Mouse (Mus musculus) kidney, adult 2 months (tissue): ENCODE measurements at regions not wholly inside any gene's neighbourhood (a gene's known extent, or its start where the extent isn't known, plus 50 kb on each side); places are given as distances from the start of the nearest gene placed in this dataset.

ENCODE experiments used
- CTCF ChIP-seq: fragments of 200-500 bp; conservative IDR thresholded peaks from 2 replicates; pipeline ENCODE4 v1.5.1; 2011; ENCODE audit warnings: low read depth, mild to moderate bottlenecking, control low read depth, low read length, moderate library complexity, mixed read lengths; ENCODE audit not compliant: insufficient read depth, insufficient read length
- POLR2A ChIP-seq: fragments of 200-500 bp; IDR thresholded peaks from one replicate; pipeline ENCODE4 v1.6.1; 2011; ENCODE audit warnings: low read depth, low read length, control low read depth

DNA sequence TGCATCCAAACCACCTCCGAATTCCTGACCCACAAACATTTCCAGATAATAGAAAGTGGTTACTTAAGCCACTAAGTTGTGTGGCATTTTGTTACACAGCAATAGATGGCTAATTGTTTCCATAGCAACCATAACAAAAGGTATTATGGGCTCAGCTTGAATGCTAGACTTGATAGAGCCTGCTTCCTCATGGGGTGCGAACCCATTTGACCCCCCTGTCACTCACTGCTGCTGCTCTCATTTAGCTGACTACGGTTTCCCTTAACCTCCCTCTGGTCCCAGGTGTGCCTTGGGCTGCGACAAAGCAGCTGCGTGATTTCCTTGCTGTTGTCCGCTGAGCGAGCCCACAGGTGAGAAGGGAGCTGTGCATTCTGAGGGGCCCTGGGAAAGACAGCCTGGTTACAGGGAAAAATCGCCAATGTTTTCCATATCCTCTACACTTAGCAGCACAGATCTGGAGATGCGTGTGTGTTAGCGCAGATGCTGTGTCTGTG lies 76.8 kb downstream of the Crygs start:
- TF ChIP-seq POLR2A: no peak
- TF ChIP-seq CTCF: no peak
